Mouse (Mus musculus) spleen, adult 2 months (tissue): ENCODE results near the gene Neurl2. TPM values are rescaled to one million over a fixed set of nuclear protein-coding genes. Genes with fewer than 3 reads are reported as not detected.

ENCODE experiments used
- DNase-seq, 2 experiments: peaks; one replicate each; pipeline versions ENCODE4 v3.0.0 to v3.0.0-alpha.2; 2012 to 2021; ENCODE audit warnings: low spot score in 2 of 2, low read depth in 1 of 2
- H3K27ac ChIP-seq: fragments of 200-500 bp; 2 replicates; pipeline ENCODE4 v1.5.1; 2012; ENCODE audit warnings: low read length, inconsistent platforms; ENCODE audit not compliant: insufficient read depth
- H3K27me3 ChIP-seq: fragments of 200-500 bp; 2 replicates; pipeline ENCODE4 v1.6.1; 2012; ENCODE audit warnings: mild to moderate bottlenecking, moderate library complexity, low read length, inconsistent platforms; ENCODE audit not compliant: control insufficient read depth, insufficient read depth
- H3K36me3 ChIP-seq: fragments of 200-500 bp; 2 replicates; pipeline ENCODE4 v1.6.1; 2012; ENCODE audit warnings: mild to moderate bottlenecking, low read length, inconsistent platforms; ENCODE audit not compliant: control insufficient read depth, insufficient read depth
- H3K4me1 ChIP-seq: fragments of 200-500 bp; 2 replicates; pipeline ENCODE4 v1.6.1; 2011; ENCODE audit warnings: inconsistent platforms; ENCODE audit not compliant: control insufficient read depth, insufficient read depth, insufficient read length
- H3K4me3 ChIP-seq: fragments of 200-500 bp; 2 replicates; pipeline ENCODE4 v1.5.1; 2011; ENCODE audit warnings: mild to moderate bottlenecking, inconsistent platforms; ENCODE audit not compliant: insufficient read depth, insufficient read length; ENCODE audit errors: extremely low read depth
- CTCF ChIP-seq: fragments of 200-500 bp; IDR thresholded peaks from 2 replicates; pipeline ENCODE4 v1.5.1; 2011; ENCODE audit warnings: mild to moderate bottlenecking, inconsistent platforms; ENCODE audit not compliant: insufficient read depth, insufficient read length, insufficient replicate concordance; ENCODE audit errors: extremely low read depth
- POLR2A ChIP-seq: fragments of 200-500 bp; IDR thresholded peaks from 2 replicates; pipeline ENCODE4 v1.6.1; 2011; ENCODE audit warnings: low read depth, low read length, inconsistent platforms
- WGBS: fragments of 180-500 bp; shearing (Covaris S2); methylation state at CpG from one replicate; pipeline ENCODE4 v1.1.7; 2018; 5-methylcytosine and 5-hydroxymethylcytosine counted together
- polyA plus RNA-seq: library from polyadenylated mRNA; depleted of rRNA; stranded (reverse); fragments of >200 nt; gene quantifications from 2 replicates; pipeline ENCODE4 v1.2.3, GENCODE M21; 2012

The Neurl2 gene
- polyA plus RNA-seq, 1 experiment = 5.7 TPM

GRCm38 (mm10) chr2:164827146-164827850 lies 6.0 kb downstream of the Neurl2 start:
- Histone ChIP-seq H3K4me3 (no peak overlapping the region), H3K27ac (no peak overlapping the region), H3K27me3 (no peaks in the 10 kb centered on the region), H3K4me1 (no peaks in the 10 kb centered on the region), H3K36me3 (peaks cover 21% of the 10 kb centered on the region)
- TF ChIP-seq POLR2A = no peak
- no peak for TF ChIP-seq CTCF
- DNase-seq = no peak
- 88% methylated on average over 15 of the region's 16 CpGs for WGBS

GRCm38 (mm10) chr2:164825521-164825920 lies 7.7 kb downstream of the Neurl2 start:
- Histone ChIP-seq H3K4me3 (no peak overlapping the region), H3K27ac (no peak overlapping the region), H3K36me3 (peaks cover 24% of the 10 kb centered on the region), H3K4me1 (no peaks in the 10 kb centered on the region), H3K27me3 (no peaks in the 10 kb centered on the region)
- DNase-seq = no peak
- WGBS = 97% methylated on average over 17 of the region's 17 CpGs
- TF ChIP-seq POLR2A = no peak
- no peak for TF ChIP-seq CTCF

- no peak for TF ChIP-seq CTCF
- no peak for TF ChIP-seq POLR2A
- Histone ChIP-seq H3K36me3 (peaks cover 27% of the 10 kb centered on the region), H3K4me3 (no peak overlapping the region), H3K4me1 (no peaks in the 10 kb centered on the region), H3K27me3 (no peaks in the 10 kb centered on the region), H3K27ac (no peak overlapping the region)
- WGBS = 87% methylated on average over 4 of the region's 4 CpGs
- DNase-seq = no peak
These were observed 9.3 kb downstream of the Neurl2 start for GRCm38 (mm10) chr2:164823969-164824368.

- Histone ChIP-seq H3K4me3 (peak overlapping the region; percentile 97), H3K27me3 (no peaks in the 10 kb centered on the region), H3K27ac (peak overlapping the region; percentile 84), H3K36me3 (peaks cover 27% of the 10 kb centered on the region), H3K4me1 (no peaks in the 10 kb centered on the region)
- WGBS = under 1% methylated on average over 10 of the region's 10 CpGs
- TF ChIP-seq CTCF (no peak), POLR2A (no peak)
- no peak for DNase-seq
These were observed 10.1 kb downstream of the Neurl2 start for GRCm38 (mm10) chr2:164823181-164823585.

GRCm38 (mm10) chr2:164822636-164823165 lies 10.6 kb downstream of the Neurl2 start, which contains the start of gene Zswim1:
Zswim1 (plus strand) TSS chr2:164822686.
- H3K27ac ChIP-seq = peak within 1 kb of the TSS; percentile 84
- H3K4me3 ChIP-seq = peak within 1 kb of the TSS; percentile 97
- H3K4me1 ChIP-seq = no peaks in the 10 kb centered on the region
- 1% methylated on average over 32 of the region's 32 CpGs for WGBS
- DNase-seq = peak; percentile 93 to 99
- TF ChIP-seq CTCF (no peak), POLR2A (peak; percentile 73)
- no peaks in the 10 kb centered on the region for H3K27me3 ChIP-seq
- peaks cover 25% of the 10 kb centered on the region for H3K36me3 ChIP-seq

GRCm38 (mm10) chr2:164821060-164821459 lies 12.2 kb downstream of the Neurl2 start:
- WGBS = 92% methylated on average over 6 of the region's 6 CpGs
- H3K4me1 ChIP-seq = no peaks in the 10 kb centered on the region
- H3K27me3 ChIP-seq = no peaks in the 10 kb centered on the region
- no peak overlapping the region for H3K27ac ChIP-seq
- TF ChIP-seq CTCF (no peak), POLR2A (no peak)
- peaks cover 19% of the 10 kb centered on the region for H3K36me3 ChIP-seq
- H3K4me3 ChIP-seq = no peak overlapping the region
- no peak for DNase-seq

GRCm38 (mm10) chr2:164817703-164818102 lies 15.6 kb downstream of the Neurl2 start:
- no peak overlapping the region for H3K27ac ChIP-seq
- H3K4me3 ChIP-seq = no peak overlapping the region
- peaks cover 6% of the 10 kb centered on the region; the same call in 1 of the 2 replicates for H3K36me3 ChIP-seq
- TF ChIP-seq POLR2A (no peak), CTCF (no peak)
- no peak for DNase-seq
- H3K4me1 ChIP-seq = no peaks in the 10 kb centered on the region
- H3K27me3 ChIP-seq = no peaks in the 10 kb centered on the region
- 90% methylated on average over 5 of the region's 5 CpGs for WGBS
